Mouse (Mus musculus) gastrocnemius, adult 2 months (tissue): ENCODE results near the gene Large2. TPM values are rescaled to one million over a fixed set of nuclear protein-coding genes. Genes with fewer than 3 reads are reported as not detected.

Experiments used
- DNase-seq: peaks from one replicate; pipeline ENCODE4 v3.0.0; 2022
- H3K27ac ChIP-seq: fragments of 200-600 bp; 2 replicates; pipeline ENCODE4 v1.8.1; 2022; ENCODE audit warnings: mild to moderate bottlenecking
- H3K4me3 ChIP-seq: fragments of 200-600 bp; 2 replicates; pipeline ENCODE4 v1.8.1; 2022; ENCODE audit warnings: mild to moderate bottlenecking, moderate library complexity
- CTCF ChIP-seq: fragments of 200-600 bp; IDR thresholded peaks from 2 replicates; pipeline ENCODE4 v1.8.1; 2022; ENCODE audit warnings: antibody characterized with exemption, mild to moderate bottlenecking, moderate library complexity
- intact Hi-C: fragments of 180-260 bp; cut with DNase I; formaldehyde crosslinking; loops from one replicate; pipeline ENCODE4 v1.15.1; 2025
- total RNA-seq, 2 experiments: library from RNA; stranded (reverse); gene quantifications; 2 replicates each; pipeline ENCODE4 v1.2.3; 2021

The Large2 gene
- total RNA-seq, 2 experiments from 2014 or later = 0.64 TPM; not detected in 1

DNA sequence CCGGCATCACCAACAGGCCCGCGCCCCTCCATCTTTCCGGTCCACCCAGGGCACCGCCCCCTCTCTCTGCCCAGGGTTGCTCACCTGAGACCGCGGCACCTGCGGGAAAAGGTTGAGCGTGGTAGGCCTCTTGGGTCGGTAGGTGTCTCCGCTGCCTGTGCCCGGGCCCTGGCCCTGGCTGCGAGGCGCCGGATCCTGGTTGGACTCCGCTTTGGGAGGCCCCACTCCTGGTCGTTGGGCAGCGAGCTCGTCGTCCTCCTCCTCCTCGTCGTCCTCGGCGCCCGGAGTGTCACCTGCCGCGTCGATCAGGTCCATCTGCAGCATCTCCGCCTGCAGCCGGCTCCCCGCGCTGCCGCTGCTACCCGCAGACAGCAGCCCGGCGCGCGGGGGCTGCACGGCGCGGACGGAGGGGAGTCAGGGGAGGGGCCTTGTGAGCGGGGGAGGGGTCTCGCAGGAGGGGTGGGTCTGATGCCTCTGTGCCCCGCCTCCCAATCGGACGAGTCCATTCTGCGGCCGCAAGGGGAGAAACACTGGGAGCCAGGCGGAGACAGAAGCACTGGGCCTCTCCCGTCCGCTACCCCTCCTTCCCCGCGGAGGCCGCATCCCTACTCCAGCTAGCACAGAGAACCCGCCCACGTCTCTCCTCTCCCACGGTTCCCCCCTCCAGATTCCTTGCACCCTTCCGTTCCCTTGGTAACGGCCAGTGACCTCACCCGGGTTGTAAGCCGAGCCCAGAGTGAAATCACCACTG, 14.4 kb upstream of the Large2 start:
- intact Hi-C loops = no loop called here
- peak overlapping the region; percentile 84 for H3K27ac ChIP-seq
- DNase-seq = peak; percentile 83
- no peak for TF ChIP-seq CTCF
- H3K4me3 ChIP-seq = peak overlapping the region; percentile 81

DNA sequence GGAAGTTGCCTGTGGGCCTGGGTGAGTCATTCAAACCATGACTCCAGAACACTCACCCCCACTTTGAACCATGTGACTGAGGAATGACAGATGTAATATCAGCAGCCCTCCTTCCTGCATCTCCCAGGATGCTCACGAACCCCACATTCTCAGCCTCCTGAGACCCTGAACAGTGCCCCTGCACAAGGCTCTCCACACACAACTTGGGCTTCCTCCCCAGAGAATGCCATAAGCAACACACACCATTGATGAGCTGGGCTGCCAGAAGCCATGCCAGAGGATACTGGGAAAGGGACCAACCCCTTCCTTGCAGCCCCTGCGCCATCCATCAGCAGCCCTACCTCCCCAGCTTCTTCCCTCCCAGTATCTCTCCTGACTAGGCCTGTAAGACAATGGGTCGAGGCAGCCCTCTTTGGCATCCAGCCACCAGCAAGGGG, 13.4 kb upstream of the Large2 start:
- peak overlapping the region; percentile 16; the same call in 1 of the 2 replicates for H3K4me3 ChIP-seq
- intact Hi-C loops = no loop called here
- DNase-seq = no peak
- H3K27ac ChIP-seq = peak overlapping the region; percentile 84
- TF ChIP-seq CTCF = no peak

DNA sequence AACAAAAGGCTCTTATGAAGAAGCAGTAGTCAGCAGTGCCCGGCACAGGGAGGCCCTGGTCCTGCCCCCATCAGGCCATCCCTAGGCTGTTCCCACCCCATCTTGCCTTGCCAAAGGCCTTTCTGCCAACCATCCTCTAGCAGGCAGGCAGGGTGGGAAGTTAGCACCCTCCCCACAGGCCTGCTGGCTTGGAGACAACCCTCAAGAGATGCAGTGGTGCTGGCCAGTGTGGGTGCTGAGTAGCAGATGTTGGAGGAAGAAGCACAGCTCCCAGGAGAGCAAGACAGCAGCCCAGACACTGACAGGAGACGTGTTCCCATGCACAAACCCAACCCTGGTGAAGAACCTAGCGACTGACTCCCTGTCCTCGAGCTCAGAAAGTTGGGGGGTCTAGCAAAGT, 13.0 kb upstream of the Large2 start:
- intact Hi-C loops = no loop called here
- no peak for TF ChIP-seq CTCF
- DNase-seq = no peak
- Histone ChIP-seq H3K27ac (peak overlapping the region; percentile 84), H3K4me3 (no peak overlapping the region)

DNA sequence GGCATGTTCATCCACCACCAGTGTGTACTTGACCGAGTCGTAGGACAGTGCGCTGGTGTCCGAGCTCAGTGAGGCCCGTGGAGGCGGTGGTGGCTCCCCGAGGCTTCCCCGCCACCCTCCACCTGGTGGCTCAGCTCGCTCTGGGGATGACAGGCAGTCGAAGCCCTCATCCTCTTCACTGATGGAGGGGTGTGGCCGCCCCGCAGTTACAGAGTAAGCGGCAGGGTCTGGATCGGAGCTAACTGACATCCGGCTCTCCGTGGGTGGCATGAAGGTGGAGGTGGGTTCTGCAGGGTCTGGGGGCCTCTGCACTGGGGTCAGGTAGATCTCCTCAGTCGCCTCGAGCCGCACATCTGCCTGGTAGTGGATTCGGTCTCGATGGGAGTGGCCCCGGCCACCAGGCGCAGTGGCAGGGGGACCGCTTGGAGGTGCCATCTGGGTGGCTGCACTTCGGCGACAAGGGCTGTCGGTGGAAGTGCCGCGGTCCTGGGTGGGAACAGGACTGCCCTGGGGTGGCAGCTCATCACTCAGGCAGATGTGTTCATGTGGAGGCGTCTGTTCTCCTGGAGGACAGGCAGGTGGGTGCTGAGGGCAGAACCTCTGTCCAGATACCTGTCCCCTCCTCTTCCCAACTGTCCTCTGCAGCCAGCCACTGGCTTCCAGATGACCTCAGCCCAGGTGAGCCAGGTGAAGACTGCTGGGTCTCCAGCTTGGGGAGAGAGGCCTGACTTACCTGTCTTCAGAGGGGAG, 12.3 kb upstream of the Large2 start:
- no peak for DNase-seq
- intact Hi-C loops = no loop called here
- no peak overlapping the region for H3K4me3 ChIP-seq
- no peak overlapping the region for H3K27ac ChIP-seq
- TF ChIP-seq CTCF = no peak

DNA sequence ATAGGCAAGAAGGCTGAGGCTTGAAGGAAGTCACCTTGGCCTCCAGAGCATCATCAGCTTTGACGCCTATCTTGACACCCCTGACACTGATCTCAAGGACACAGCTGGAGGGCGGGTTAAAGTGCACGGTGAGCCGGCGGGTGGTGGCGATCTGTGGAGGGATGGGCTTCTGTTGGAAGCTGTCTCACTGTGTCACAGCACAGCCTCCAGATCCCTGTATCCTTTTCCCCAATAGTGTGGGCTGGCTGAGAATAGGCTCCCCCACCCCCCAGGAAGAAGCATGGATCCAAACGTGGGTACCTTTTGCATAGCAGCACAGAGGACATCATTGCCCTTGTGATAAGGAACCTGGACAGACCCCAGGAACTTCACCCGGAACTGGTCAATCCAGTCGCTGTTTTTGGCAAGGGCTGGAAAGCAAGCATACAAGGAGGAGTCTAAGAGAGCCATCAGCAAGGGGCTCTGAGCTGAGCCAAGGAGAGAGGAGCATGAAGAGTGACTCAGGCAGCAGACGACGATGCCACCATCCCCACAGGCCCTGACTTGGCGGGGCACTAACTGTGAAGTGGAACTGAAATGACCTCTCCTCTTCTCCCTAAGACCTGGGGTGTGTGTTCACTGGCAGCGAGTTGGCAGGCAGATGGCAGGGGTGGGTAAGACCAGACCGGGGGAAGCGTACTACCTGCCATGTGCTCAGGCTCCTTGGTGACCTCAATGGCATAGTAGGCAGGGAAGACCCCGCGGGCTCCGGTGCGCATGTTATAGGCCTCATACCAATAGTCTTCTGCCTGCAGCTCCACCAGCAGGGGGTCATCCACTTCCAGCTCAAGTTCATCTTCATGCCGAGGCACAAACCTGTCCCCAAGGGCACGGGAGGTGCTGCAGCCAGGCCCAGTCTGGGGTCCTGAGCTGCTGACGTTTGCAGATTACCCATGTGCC, 10.7 kb upstream of the Large2 start:
- no peak for DNase-seq
- Histone ChIP-seq H3K27ac (no peak overlapping the region), H3K4me3 (no peak overlapping the region)
- no peak for TF ChIP-seq CTCF
- intact Hi-C loops = no loop called here

DNA sequence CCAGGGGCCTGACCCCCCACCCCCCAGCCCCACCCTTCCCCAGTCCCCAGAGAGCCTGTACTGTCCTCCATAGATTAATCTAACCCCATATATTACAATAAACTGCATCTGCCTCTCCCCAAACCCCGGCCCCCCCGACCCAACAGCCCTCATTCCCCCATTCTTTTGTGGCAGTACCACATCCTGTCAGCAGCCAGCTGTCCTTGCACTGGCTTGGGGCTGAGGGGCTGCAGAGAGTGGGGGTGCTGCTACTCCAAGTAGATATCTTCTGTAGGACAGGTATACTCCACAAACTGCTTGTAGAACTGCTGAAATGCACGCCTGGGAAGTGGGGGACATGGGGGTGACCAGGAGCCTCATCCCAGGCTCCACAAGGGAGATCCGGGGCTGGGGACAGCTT, 9.4 kb upstream of the Large2 start:
- DNase-seq = no peak
- Histone ChIP-seq H3K4me3 (no peak overlapping the region), H3K27ac (no peak overlapping the region)
- no peak for TF ChIP-seq CTCF
- intact Hi-C loops = no loop called here

DNA sequence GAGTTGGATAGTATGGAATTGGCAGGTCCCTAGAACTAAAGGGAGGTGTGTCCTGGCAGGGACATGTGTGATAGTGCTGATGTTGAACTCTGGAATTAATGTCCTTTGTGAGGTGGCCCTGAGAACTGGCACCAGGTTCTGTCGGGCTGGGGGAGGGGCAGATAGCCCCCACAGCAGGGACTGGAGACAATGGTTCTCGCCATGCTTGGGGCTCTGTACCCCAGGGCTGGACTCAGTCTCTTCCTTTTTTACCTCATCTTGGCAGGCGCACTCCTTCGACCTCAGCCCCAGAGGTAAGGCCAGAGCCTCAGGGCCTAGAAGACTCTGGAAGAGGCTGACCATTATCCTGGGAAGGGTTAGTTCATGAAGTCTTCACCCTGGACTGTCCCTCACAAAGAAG, 8.1 kb upstream of the Large2 start:
- intact Hi-C loops = no loop called here
- H3K4me3 ChIP-seq = no peak overlapping the region
- no peak for DNase-seq
- no peak for TF ChIP-seq CTCF
- H3K27ac ChIP-seq = peak overlapping the region; percentile 35; the same call in 1 of the 2 replicates

DNA sequence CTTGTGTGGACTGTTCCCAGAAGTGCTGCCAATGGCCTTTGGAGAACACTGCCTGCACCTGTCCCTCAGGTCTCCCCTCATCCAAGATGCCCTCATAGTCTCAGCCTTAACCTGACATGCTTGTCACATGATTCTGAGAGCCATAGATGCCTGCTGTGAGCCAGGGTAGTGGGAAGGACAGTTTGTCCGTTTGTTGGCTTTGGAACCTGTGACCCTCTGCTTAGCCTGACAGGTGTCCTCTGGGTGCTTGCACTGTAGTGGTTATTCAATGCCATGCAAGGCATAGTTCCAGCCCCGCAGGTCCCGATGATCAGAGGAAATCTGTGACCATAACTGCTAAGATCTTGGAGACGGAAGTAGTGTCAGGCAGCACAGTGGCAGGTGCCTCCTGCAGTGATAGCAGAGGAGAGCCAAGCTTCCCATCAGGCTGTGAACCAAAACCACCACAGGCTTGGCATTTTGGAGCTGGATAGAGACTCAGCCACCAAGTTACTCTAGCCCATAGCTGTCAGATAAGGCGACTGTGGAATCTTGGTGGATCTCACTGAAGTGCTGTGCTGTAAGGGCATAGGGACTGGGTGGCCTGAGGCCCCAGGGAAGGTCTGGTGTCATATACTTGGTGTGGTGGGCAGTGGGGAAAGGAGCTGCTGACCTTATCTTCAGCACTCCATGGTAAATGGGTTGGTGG, 7.4 kb upstream of the Large2 start, which contains the start of gene 1700029I15Rik:
Gene 1700029I15Rik, plus strand, starts transcription at position 638 of the 688 bp plus-strand sequence.
- no peak for TF ChIP-seq CTCF
- intact Hi-C loops = no loop called here
- peak within 1 kb of the TSS; percentile 35; the same call in 1 of the 2 replicates for H3K27ac ChIP-seq

DNA sequence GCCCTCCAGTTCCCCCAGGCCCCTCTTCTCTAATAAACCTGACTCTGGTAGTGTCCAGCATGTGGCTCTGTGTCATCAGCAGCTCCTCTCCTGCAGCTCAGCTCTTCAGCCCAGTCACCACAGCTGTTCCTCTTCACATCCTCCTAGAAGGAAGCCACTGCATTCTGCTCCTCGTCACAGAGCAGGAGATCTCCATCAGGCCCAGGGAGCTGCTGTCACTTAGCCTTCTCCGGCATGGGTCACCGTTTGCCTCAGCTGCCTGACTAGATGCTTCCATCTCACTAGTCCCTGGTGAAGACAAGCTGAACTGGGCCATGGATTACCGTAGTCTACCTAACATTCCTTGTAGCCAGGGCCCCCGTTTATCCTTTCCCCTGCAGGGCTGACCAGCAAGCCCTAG, 6.5 kb upstream of the Large2 start:
- TF ChIP-seq CTCF = no peak
- no peak for DNase-seq
- intact Hi-C loops = no loop called here
- Histone ChIP-seq H3K27ac (no peak overlapping the region), H3K4me3 (no peak overlapping the region)

More for the DNA sequence above, 7.4 kb upstream of the Large2 start, which contains the start of gene 1700029I15Rik:
- H3K4me3 ChIP-seq = no peak within 1 kb of the TSS
- no peak for DNase-seq

DNA sequence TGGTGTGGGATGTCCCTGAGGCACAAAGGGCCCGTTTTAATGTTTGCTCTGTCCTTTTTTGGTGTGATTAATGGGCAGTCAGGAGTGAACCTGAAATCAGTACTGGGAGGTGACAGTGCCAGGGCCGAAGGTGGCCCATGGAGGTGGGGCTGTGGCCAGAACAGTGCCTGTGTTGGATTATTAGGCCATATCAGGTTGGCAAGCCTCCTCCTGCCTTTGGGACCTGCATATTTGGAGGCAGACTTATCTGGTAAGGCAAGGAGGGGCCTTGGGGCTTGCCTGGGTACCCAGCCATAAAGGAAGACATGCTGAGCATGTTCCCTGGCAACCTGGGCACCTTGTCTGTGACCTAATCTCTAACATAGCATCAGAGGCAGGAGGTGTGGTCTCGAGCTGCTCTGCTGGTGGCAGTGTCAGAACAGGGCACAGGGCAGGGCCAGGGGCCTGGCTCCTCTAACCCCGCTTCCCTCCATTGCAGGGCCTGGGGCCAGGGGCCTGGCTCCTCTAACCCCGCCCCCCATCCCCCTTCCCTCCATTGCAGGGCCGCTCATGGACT, 5.9 kb upstream of the Large2 start:
- no peak overlapping the region for H3K27ac ChIP-seq
- H3K4me3 ChIP-seq = no peak overlapping the region
- intact Hi-C loops = no loop called here
- DNase-seq = no peak
- no peak for TF ChIP-seq CTCF

DNA sequence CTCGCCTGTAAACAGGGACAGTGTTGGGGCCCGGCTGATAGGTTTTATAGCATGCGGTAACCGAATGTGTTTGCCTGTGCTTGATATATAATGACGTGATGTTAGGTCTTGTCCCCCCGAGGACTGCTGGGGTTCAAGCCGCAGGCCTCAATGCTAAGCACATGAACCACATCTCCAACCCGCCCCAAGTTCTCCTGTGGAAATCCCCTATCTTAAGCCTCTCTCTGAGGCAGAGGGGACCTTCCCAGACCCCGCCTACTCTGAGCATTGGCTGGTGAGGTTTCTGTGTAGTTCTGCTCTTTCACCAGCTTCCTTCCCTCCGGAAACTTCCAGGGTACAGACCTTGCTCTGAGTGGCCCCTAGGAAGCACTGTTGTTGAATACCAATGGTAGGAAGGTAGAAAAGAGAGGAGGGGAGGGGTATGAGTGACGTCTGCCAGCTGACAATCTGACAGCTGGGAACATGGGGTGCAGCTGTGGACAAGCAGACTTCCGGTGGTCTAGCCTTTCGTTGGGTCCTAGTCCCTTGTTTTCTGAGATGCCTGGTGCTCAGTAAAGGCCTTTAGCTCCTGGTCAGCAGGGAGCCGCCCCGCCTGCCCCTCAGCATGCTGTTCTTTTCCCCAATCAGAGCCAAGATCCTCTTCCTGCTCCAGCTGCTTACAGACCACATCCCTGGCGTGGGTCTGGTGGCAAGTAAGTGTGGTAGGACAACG, 5.3 kb upstream of the Large2 start:
- no peak for DNase-seq
- intact Hi-C loops = loop anchor here (5.0 kb wide), 1 partner anchor 42 kb away; no protein-coding TSS in a partner anchor
- H3K27ac ChIP-seq = no peak overlapping the region
- no peak for TF ChIP-seq CTCF
- no peak overlapping the region for H3K4me3 ChIP-seq
